Mouse (Mus musculus) G1E (cell line): Measurements from ENCODE around the gene Pmf1.

ENCODE experiments used
- CTCF ChIP-seq: IDR thresholded peaks from 2 replicates; pipeline ENCODE4 v1.5.1; 2012; ENCODE audit warnings: low read depth, low read length, inconsistent platforms, mixed read lengths
- GATA1 ChIP-seq: IDR thresholded peaks from 2 replicates; pipeline ENCODE4 v1.6.1; 2012; ENCODE audit warnings: borderline replicate concordance, low read length, inconsistent platforms, mixed read lengths
- GATA2 ChIP-seq: IDR thresholded peaks from 2 replicates; pipeline ENCODE4 v1.6.1; 2012; ENCODE audit warnings: low read depth, low read length, inconsistent platforms, borderline replicate concordance
- POLR2AphosphoS5 ChIP-seq: IDR thresholded peaks from 2 replicates; pipeline ENCODE4 v1.6.1; 2012; ENCODE audit warnings: low read depth, low read length, inconsistent platforms; ENCODE audit not compliant: insufficient replicate concordance
- TAL1 ChIP-seq: conservative IDR thresholded peaks from 2 replicates; pipeline ENCODE4 v1.6.1; 2012; ENCODE audit warnings: low read depth, low read length, inconsistent platforms, mixed read lengths

- TF ChIP-seq CTCF, result no peak
- no peak for TF ChIP-seq GATA1
- TF ChIP-seq POLR2AphosphoS5, result no peak
- no peak for TF ChIP-seq TAL1
- no peak for TF ChIP-seq GATA2
These were observed 14.8 kb downstream of the Pmf1 start for GRCm38 (mm10) chr3:88395288-88395687.
